8 mouse cellular contexts compared by ENCODE assay signal in the genomic region with DNA sequence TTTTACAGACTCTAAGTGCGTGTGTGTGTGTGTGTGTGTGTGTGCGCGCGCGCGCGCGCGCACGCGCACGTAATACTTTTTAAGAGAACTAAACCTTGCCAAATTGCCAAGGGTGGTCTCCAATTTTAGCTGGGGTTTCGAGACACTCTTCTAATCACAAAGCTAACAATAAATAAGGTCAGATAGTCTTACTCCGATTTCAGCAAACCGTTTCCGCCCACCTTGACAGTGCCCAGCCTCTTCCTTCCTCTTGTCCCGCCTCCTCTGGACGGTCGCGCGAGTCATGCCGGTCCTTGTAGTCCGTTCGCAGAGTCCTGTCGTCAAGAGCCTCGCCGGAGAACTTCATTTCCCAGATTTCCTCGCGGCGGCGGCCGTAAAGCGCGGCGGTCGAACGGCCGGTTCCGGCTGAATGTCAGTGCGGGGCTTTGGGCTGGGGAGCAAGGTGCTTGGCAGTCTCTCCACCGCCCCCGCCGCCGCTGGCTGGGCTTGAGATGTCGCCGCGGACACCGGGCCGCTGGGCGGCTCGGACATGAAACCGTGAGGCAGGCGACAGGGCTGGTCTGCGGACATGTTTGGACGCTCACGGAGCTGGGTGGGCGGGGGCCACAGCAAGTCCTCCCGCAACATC. TPM values are rescaled to one million over a fixed set of nuclear protein-coding genes. Genes with fewer than 3 reads are reported as not detected.
DNase-seq lines count a peak whose midpoint lies in the region; ATAC-seq lines count a peak whose summit lies in the region.

TSS of gene Clec16a (plus strand) at position 345 of the 628 bp plus-strand sequence.

- ATAC-seq in intestine, embryonic 14.5 days (replicated peaks; ENCODE audit: low FRiP score, low TSS enrichment, low read depth) = peak; percentile 87

- H3K27me3 ChIP-seq in intestine, embryonic 14.5 days (replicated peaks; ENCODE audit: control insufficient read depth, insufficient read depth, low read length) = no peaks in the 10 kb centered on the region

- H3K27ac ChIP-seq in intestine, embryonic 14.5 days (ENCODE audit: low read depth) = no peak within 1 kb of the TSS; the same call in 1 of the 2 replicates

- H3K4me3 ChIP-seq in intestine, embryonic 14.5 days (ENCODE audit: low read depth, low read length) = peak within 1 kb of the TSS; percentile 89

- no peaks in the 10 kb centered on the region for H3K36me3 ChIP-seq in intestine, embryonic 14.5 days (ENCODE audit: control insufficient read depth, insufficient read depth, low read length)

- peaks cover 32% of the 10 kb centered on the region for H3K4me1 ChIP-seq in intestine, embryonic 14.5 days (replicated peaks; ENCODE audit: control insufficient read depth, insufficient read depth, low read length)

- peak; percentile 88 to 92 for DNase-seq in adrenal gland, adult 18-20 months (ENCODE audit: low spot score in 2 of 2)
- DNase-seq in embryo, embryonic 11 days = peak; percentile 96
- peak; percentile 95 for DNase-seq in gastrocnemius, postnatal 25 days
- DNase-seq in intestine, embryonic 14.5 days (ENCODE audit: low spot score) = peak; percentile 97
- peak; percentile 96 to 97 for DNase-seq in left cerebral cortex, postnatal 14 days (ENCODE audit: low spot score in 2 of 2)
- peak; percentile 96 for DNase-seq in mesoderm, embryonic 11.5 days (ENCODE audit: low read depth, low spot score)
- DNase-seq in right cerebral cortex, postnatal 36 days (ENCODE audit: low spot score in 2 of 2) = peak; percentile 94 to 96
- DNase-seq in yolk sac, embryonic 10.5 days (ENCODE audit: low spot score) = peak; percentile 97

- intact Hi-C loops in left cerebral cortex, postnatal 14 days (cut with DNase I) = no loop called here

- H3K9me3 ChIP-seq in intestine, embryonic 14.5 days (ENCODE audit: control insufficient read depth, low read length) = no peaks in the 10 kb centered on the region

- H3K4me2 ChIP-seq in intestine, embryonic 14.5 days (ENCODE audit: low read length) = peak within 1 kb of the TSS; percentile 90

- H3K9ac ChIP-seq in intestine, embryonic 14.5 days (ENCODE audit: low read length) = peak within 1 kb of the TSS; percentile 72

- under 1% methylated on average over 58 of the region's 58 CpGs for WGBS in intestine, embryonic 14.5 days

RNA-seq across cellular contexts. Expression of gene Clec16a, which starts in this region (rescaled TPM):
- 10 to 100 TPM; 47.4 to 52.2 TPM for total RNA-seq in adrenal gland, adult 18-20 months (2021)
- total RNA-seq in gastrocnemius, postnatal 25 days (2021) = 10 to 100 TPM; 51.2 to 62.2 TPM
- 26.6 and 30.2 TPM in 2 replicates for polyA plus RNA-seq in intestine, embryonic 14.5 days (2014; fragmentation: Nextera tagmentation; extraction: Ambion mirVana)
- 10 to 100 TPM; 74.1 to 76.7 TPM for total RNA-seq in left cerebral cortex, postnatal 14 days (2021)
